Mouse (Mus musculus): ENCODE measurements around the gene Pcgf1. TPM values are rescaled to one million over a fixed set of nuclear protein-coding genes. Genes with fewer than 3 reads are reported as not detected.

Gene Pcgf1
- total RNA-seq, 2 experiments from 2014 or later: 30.3 to 33.0 TPM

DNA sequence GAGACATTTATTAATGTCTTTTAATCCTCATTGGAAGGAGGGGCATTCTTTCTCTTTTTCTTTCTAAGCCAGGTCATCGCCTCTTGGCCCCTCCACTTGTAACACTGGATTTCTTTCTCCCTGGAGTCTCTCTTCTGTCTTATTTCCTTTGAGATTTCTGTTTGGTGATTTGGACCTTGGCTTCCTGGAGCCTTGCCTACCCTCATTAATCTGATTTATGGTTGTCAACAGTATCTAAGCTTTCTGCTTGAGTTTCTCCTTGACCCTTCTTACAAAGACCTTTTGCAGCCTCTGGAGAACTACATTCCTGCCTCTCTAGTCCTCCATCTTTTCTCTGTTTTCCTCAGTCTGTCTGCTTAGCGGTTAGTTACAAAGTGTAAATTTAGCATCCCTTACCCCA, 20.7 kb downstream of the Pcgf1 start:
- DNase-seq (ENCODE audit: extremely low spot score in 1 of 2, low spot score in 1 of 2): no peak

DNA sequence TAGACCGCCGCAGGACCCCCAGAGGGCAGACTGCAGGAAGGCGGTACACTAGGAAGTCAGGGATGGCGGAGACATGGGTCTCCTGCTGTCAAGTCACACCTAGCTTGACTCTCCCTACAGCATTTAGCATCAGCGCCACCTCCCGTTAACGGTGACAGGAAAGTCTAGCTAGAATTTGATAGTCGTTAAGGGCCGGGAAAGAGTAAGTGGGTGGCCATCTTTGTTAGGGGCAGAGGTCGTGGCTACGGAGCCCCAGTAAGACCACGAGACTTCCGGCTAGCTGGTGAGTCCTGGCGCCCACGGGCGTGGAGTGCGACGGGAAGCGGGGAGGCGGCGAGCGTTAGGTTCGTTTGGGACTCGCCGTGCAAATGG, 23.6 kb downstream of the Pcgf1 start, which contains the start of the genes Ccdc142 and Gm42688:
TSS of gene Ccdc142 (plus strand) at position 286 of the 372 bp plus-strand sequence.
TSS of gene Gm42688 (plus strand) at position 302 of the 372 bp plus-strand sequence.
- peak; percentile 72 to 73 for DNase-seq (ENCODE audit: extremely low spot score in 1 of 2, low spot score in 1 of 2)

DNA sequence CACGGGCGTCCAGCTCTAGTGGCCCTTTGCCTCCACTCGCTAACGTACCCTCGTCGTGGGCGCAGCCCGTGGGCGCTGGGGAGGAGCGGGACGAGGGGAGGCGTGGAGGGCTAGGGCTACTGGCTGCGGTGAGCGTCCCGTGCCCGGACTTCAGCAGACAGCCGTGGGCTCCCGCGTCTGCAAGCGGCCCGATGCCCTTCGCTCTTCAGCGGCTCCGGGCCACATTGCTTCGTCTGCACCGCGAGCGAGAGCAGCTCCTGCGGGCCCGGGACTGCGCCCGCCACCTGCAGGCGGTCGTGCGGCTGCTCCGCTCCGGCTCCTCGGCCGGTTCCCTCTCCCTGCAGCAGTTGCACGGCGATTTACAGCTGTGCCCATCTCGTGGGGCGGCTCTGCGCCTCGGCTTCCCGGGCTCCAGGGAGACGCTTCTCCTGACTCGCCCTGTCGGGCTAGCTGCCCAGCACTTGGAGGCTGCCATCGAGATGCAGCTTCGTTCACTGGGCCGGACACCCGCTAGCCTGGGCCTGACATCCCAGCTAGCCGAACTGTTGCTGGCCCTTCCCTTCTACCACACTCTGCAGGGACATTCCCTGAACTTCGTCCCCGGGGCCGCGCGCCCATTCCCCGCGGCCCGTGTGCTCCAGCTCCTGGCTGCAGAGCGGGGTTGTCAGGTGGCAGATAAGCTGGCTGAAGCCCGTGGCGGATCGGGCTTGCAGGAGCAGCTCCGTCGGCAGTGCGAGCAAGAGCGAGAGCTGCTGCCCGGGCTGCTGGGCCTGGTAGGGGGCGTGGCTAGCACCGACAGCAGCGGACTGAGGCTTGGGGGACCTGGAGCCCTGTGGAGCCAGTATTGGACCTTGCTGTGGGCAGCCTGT, 24.3 kb downstream of the Pcgf1 start:
- peak; percentile 43 to 55 for DNase-seq (ENCODE audit: extremely low spot score in 1 of 2, low spot score in 1 of 2)

DNA sequence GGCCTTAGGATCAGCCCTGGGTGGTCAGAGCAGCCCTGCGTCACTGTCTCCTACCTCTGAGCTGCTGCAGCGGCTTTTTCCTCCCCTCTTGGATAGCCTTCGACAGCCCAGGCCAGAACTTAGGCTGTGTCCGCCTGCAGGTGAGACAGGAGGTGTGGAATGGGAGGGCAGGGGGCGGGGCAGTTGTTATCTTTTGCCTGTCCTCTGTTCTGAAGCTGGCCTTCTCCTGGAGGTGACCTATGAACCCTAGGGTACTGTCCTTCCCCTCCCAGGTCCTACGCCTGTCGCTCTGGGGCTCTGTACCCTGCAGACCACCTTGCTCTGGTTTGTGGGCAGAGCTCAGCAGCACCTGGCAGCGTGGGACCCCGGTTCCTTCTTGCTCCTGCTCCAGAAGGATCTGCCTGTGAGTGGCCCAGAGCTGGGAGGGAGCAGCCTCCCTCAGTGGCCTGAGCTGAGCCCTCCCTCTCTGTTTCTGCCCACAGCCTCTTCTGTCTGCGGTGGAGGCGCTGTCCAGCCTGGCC, 25.5 kb downstream of the Pcgf1 start:
- DNase-seq (ENCODE audit: extremely low spot score in 1 of 2, low spot score in 1 of 2): no peak

DNA sequence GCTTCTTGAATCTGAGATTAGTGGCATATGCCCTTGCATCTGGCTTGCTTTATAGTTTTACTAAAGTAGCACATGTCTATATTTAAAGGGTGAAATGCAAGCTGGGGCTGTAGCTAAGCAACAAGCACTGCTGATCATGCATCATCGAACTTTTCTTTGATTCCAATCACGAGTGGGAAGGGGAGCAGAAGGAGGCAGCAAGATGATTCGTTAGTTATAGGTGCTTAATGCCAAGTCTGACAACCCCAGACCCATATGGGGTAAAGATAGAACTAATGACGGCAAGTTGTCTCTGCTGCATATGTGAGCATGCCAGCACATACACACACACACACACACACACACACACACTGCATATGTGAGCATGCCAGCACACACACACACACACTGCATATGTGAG, 26.5 kb downstream of the Pcgf1 start:
- no peak for DNase-seq (ENCODE audit: extremely low spot score in 1 of 2, low spot score in 1 of 2)

DNA sequence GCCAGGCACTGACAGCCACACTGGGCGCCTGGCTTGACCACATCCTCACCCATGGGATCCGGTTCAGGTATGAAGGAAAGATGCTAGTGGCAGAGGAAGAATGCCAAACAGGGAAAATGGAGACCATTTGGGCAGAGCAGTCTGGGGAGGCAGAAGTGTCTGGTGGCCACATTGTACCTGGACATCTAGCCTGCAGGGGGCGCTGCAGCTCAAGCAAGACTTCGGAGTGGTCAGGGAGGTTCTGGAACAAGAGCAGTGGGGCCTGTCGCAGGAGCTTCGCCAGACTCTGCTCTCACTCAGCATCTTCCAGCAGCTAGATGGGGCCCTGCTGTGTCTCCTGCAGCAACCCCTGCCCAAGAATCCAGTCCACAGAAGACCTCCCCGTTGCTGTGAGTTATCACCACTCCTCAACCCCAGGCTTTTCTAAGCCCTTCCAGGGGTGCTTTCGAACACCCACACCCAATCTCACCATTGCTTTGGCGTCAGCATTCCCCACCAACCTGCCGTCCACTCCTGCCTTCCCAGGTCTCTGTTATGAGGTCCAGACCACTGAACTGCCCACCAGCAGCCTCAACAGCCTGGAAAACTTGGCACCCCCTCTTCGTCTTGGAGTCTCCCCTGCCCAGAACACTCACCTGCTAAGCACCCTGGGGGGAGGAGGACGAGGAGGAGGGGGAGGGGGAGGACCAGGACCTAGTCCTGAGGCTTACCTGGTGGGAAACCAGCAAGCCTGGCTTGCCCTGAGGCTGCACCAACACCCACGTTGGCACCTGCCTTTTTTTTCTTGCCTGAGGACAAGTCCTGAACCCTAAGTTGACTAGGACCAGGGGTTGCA, 30.1 kb downstream of the Pcgf1 start:
- DNase-seq (ENCODE audit: extremely low spot score in 1 of 2, low spot score in 1 of 2): peak; percentile 60 to 70

DNA sequence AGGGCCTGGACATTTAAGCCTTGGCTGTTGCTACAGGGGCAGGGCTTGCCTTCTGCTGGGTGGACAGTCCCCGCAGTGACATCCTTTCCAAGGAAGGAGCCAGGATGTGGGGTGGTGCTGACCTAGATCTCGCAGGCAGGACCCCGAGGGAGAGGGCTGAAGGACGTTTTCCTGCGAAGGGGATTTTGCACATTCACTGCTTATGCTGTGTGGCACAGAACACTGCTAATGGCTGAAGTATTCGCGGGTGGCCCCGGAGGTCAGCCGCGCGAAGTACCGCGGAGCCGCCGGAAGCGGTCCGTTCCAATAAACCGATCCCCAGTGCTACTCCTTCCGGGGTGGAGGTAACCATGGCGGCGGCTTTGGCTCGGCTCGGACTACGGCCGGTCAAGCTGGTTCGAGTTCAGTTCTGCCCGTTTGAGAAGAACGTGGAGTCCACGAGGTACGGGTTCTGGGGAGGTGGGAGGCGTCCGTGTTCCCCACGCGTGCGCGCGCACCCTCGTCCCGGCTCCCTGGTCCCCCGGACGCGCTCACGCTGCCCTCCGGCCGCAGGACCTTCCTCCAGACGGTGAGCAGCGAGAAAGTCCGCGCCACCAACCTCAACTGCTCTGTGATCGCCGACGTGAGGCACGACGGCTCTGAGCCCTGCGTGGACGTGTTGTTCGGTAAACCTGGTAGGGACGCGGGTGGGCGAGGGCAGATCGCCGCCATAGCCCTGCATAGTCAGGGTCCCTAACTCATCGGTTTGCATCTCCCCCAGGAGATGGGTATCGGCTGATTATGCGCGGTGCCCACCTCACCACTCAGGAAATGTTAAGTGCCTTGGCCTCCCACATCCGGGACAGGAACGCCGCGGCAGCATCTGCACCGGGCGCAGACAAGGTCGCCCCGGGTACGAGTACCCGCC, 31.3 kb downstream of the Pcgf1 start, which contains the start of gene Mrpl53:
TSS of gene Mrpl53 (plus strand) at position 279 of the 907 bp plus-strand sequence.
- DNase-seq (ENCODE audit: extremely low spot score in 1 of 2, low spot score in 1 of 2): peak; percentile 76 to 82

DNA sequence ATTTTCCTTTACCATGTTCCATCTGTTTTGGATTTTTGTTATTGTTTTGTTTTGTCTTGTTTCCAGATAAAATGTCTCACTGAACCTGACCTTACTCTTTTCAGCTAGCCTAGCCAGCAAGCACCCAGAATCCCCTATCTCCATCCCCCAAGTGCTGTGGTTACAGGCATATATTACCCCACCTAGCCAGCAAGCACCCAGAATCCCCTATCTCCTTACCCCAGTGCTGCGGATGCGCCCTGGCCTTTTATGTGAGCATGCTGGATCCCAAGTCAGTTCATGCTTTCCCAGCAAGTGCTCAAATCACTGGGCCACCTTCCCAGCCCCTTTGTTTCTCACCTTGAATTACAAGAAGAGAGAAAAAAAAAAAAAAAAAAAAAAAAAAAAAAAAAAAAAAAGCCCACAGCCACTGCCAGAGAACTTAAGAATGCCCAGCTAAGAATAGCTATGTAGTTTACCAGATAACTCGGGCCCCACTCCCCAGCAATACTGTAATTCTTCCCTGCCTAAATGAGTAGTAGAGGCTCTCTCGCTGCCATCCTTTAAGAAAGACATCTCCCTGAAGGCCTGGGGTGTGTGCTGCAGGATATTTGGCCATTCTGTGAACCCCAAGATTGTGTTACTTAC, 34.0 kb downstream of the Pcgf1 start:
- DNase-seq (ENCODE audit: extremely low spot score in 1 of 2, low spot score in 1 of 2): no peak

DNA sequence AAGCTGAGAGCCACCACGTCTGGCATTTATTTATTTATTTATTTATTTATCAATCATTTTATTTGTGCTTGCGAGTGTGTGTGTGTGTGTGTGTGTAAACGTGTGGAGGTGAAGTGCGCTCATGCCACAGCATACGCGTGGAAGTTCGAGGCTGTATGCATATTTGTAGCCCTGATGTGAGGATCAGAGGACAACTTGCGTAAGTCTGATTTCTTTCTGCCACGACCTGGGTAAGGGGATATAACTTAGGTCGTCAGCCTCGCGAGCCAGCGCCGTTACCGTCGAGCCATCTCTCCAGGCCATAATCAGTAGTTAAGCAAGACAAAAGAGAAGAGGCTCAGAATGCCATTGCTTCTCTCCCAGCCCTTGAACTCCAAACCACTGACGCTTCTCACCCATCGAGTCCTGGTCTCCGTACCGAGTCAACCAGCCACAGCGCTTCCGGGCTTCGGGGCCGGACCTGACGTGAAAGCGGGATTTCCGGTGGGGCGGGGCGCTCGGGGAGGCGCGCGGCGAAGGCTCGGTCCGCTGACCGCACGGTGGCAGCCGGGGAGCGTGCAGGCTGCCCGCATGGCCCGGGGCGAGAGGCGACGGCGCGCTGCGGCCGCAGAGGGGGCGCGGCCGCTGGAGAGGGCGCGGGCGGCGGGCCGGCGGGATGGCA, 37.5 kb downstream of the Pcgf1 start, which contains the start of gene Mogs:
TSS of gene Mogs (plus strand) at position 486 of the 661 bp plus-strand sequence.
- DNase-seq (ENCODE audit: extremely low spot score in 1 of 2, low spot score in 1 of 2): peak; percentile 85 to 88

DNA sequence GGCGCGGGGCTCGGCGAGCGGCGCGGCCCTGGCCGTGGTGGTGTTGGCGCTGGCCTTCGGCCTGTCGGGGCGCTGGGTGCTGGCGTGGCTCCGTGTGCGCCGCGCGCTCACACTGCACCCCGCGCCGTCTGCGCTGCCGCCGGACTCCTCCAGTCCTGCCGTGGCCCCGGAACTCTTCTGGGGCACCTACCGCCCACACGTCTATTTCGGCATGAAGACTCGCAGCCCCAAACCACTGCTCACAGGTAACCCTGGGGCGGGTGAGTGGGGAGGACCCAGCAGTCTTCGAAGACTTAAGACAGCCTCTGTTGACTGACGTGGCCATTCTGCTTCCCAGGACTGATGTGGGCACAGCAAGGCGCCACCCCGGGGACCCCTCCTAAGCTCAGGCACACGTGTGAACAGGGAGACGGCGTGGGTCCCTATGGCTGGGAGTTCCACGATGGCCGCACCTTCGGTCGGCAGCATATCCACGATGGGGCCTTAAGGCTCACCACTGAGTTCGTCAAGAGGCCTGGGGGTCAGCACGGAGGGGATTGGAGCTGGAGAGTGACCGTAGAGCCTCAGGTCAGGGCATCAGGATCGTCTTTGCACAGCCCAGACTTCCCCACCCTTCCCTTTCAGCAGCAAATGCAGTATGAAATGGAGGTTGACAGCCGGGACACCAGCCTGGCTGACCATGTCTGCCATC, 38.2 kb downstream of the Pcgf1 start:
- DNase-seq (ENCODE audit: extremely low spot score in 1 of 2, low spot score in 1 of 2): no peak

DNA sequence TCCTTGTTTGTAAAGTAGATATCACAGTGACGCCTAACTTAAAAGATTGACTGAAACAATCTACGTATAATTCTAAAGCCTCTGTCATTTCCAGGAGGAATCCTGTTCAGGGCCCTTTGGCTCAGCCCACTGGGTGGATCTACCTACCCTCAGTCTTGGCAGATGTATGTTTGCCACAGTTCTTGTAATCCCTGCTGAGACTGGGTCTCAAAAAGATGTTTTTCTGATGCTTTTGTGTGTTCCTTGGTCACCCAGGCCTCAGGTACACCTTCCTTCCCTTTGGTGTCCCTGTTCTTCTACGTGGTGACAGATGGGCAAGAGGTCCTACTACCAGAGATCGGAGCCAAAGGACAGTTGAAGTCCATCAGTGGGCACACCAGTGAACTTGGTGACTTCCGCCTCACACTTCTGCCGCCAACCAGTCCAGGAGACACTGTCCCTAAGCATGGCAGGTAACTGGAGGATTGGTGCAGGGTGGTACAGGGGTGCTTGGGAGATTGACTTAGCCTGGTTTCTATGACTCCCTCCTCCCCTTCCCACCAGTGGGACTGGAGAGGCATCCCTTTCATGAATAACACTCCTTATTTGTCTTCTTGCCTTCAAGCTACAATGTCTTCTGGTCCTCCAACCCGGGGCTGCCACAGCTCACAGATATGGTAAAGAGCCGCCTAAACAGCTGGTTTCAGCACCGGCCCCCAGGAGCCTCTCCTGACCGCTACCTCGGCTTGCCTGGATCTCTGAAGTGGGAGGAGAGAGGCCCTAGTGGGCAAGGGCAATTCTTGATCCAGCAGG, 38.9 kb downstream of the Pcgf1 start:
- no peak for DNase-seq (ENCODE audit: extremely low spot score in 1 of 2, low spot score in 1 of 2)

DNA sequence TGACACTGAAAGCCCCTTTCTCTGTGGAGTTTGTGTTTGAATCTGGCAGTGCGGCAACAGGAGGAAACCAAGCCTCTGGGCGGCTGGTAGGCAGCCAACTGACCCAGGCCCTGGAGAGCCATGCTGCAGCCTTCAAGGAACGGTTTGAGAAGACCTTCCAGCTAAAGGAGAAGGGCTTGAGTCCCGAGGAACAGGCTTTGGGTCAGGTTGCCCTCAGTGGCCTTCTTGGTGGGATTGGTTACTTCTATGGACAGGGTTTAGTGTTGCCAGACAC, 39.4 kb downstream of the Pcgf1 start:
- DNase-seq (ENCODE audit: extremely low spot score in 1 of 2, low spot score in 1 of 2): no peak

DNA sequence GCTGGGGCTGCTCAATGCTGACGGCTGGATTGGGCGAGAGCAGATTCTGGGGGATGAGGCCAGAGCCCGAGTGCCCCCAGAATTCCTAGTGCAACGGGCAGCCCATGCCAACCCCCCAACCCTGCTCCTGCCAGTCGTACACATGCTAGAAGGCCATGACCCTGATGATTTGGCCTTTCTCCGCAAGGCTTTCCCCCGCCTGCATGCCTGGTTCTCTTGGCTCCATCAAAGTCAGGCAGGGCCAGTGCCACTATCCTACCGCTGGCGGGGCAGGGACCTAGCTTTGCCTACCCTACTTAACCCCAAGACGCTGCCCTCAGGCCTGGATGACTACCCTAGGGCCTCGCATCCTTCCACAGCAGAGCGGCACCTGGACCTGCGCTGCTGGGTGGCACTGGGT, 39.9 kb downstream of the Pcgf1 start:
- DNase-seq (ENCODE audit: extremely low spot score in 1 of 2, low spot score in 1 of 2): no peak

DNA sequence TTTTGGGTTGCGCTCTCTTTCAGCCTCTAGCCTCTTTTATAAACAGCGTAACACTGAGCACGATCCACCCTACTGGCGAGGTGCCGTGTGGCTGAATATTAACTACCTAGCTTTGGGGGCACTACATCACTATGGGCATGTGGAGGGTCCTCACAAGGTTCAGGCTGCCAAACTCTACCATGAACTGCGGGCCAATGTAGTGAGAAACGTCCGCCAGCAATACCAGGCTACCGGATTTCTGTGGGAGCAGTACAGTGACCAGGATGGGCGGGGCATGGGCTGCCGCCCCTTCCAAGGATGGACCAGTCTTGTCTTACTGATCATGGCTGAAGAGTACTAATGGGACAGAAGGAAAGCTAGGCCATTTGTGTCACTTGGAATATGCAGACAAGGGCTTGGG, 40.7 kb downstream of the Pcgf1 start:
- no peak for DNase-seq (ENCODE audit: extremely low spot score in 1 of 2, low spot score in 1 of 2)

DNA sequence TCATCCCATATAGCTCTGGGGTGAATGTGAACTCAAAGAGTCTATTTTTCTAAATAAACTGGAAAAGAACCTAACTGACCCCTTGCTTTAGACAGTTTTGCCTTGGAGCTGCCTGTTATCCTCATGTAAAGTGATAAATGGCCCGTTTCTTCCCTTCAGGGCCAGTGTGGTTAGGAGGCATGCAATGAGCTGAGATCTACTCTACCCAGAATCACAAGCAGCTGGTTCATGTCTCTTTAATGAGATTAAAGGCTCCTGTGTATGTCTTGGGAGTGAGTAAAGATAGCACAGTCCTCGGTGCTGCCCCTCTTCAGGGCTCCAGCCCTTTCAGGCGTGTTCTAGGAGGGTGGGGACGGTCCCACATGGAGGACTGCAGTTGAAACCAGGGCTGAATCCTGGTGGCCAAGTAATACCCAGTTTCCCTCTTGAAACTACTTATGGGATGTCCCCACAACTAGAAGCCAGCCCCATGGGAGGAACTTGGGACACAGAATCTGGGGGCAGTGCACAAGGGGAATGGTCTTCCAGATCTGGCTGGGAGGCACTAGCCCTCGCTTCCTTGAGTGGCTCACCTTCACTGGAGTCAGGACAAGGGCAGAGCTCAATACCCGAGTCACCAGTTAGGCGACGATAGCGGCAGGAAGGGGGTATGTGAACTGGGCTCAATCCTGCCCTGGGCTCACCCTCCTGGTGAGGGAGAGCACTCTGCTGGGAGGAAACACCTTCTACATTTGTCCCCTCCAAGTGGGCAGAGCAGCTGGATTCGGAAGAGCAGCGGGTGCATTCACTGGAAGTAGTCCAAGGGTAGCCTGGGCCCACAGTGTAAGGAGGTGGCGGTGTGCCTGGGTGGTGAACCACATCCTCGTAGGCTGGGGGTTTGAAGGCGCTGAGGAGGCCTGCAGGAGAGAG, 41.4 kb downstream of the Pcgf1 start:
- no peak for DNase-seq (ENCODE audit: extremely low spot score in 1 of 2, low spot score in 1 of 2)

DNA sequence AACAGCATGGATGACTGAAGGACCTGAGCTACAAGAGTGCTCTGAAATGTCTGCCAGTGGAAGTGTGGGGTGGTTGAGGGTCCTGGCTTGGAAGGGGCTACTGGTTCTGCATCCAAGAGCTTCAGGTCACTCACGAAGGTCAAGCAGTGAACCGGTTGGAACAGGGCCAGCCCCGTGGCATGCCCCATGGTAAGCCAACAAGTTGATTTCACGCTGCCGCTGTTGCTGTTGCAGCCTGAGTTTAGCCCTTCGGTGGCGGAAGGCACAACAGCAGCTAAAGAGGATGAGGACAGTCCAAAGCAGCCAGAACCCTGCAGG, 42.0 kb downstream of the Pcgf1 start:
- no peak for DNase-seq (ENCODE audit: extremely low spot score in 1 of 2, low spot score in 1 of 2)
